Mouse (Mus musculus) midbrain, postnatal 0 days (tissue): Measurements from ENCODE around the gene St3gal3. TPM values are rescaled to one million over a fixed set of nuclear protein-coding genes. Genes with fewer than 3 reads are reported as not detected.

ENCODE experiments used
- ATAC-seq: fragments of 200-750 bp; cut with Nextera tagmentation; 2 replicates; pipeline ENCODE4 v1.8.0; 2017; ENCODE audit warnings: moderate number of reproducible peaks, mild to moderate bottlenecking, moderate TSS enrichment, moderate library complexity; ENCODE audit not compliant: low FRiP score
- DNase-seq: peaks from one replicate; pipeline ENCODE4 v3.0.0-alpha.2; 2015; ENCODE audit warnings: low spot score
- H3K27ac ChIP-seq: fragments of 300-500 bp; sonication (generic); 2 replicates; pipeline ENCODE4 v1.5.1; 2014; ENCODE audit warnings: low read depth, mild to moderate bottlenecking, low read length, mixed read lengths
- H3K27me3 ChIP-seq: fragments of 300-500 bp; sonication (generic); 2 replicates; pipeline ENCODE4 v1.6.1; 2014; ENCODE audit warnings: low read length, control low read depth, mixed read lengths; ENCODE audit not compliant: insufficient read depth
- H3K36me3 ChIP-seq: fragments of 300-500 bp; sonication (generic); 2 replicates; pipeline ENCODE4 v1.6.1; 2014; ENCODE audit warnings: low read length, control low read depth, mixed read lengths; ENCODE audit not compliant: insufficient read depth
- H3K4me1 ChIP-seq: fragments of 300-500 bp; sonication (generic); 2 replicates; pipeline ENCODE4 v1.6.1; 2014; ENCODE audit warnings: mild to moderate bottlenecking, control low read depth, antibody characterized with exemption, low read length, mixed read lengths; ENCODE audit not compliant: insufficient read depth
- H3K4me2 ChIP-seq: fragments of 300-500 bp; sonication (generic); 2 replicates; pipeline ENCODE4 v1.6.1; 2014; ENCODE audit warnings: low read depth, mild to moderate bottlenecking, low read length, mixed read lengths; ENCODE audit not compliant: poor library complexity, severe bottlenecking
- H3K4me3 ChIP-seq: fragments of 300-500 bp; sonication (generic); 2 replicates; pipeline ENCODE4 v1.5.1; 2014; ENCODE audit warnings: low read depth, mild to moderate bottlenecking, low read length, moderate library complexity
- H3K9ac ChIP-seq: fragments of 300-500 bp; sonication (generic); replicated peaks from 2 replicates; pipeline ENCODE4 v1.6.1; 2014; ENCODE audit warnings: mild to moderate bottlenecking, low read length, moderate library complexity, mixed read lengths; ENCODE audit not compliant: poor library complexity, severe bottlenecking
- H3K9me3 ChIP-seq: fragments of 300-500 bp; sonication (generic); 2 replicates; pipeline ENCODE4 v1.6.1; 2016; ENCODE audit warnings: low read length, control low read depth
- CTCF ChIP-seq: IDR thresholded peaks from 2 replicates; pipeline ENCODE4 v1.5.1; 2016; ENCODE audit warnings: antibody characterized with exemption, mild to moderate bottlenecking
- WGBS: fragments of 180-500 bp; shearing (Covaris S2); extraction: QIAGEN DNeasy Blood & Tissue Kit; methylation state at CpG from one replicate; pipeline ENCODE4 v1.1.7; 2014; 5-methylcytosine and 5-hydroxymethylcytosine counted together
- polyA plus RNA-seq: library from polyadenylated mRNA; unstranded; fragments of >200 nt; fragmentation: Nextera tagmentation; extraction: Ambion mirVana; gene quantifications from 2 replicates; pipeline ENCODE4 v1.2.1, GENCODE M21; 2015
- total RNA-seq: library from RNA; depleted of rRNA; stranded (reverse); fragments of >200 nt; gene quantifications from 2 replicates; pipeline ENCODE4 v1.2.3, GENCODE M21; 2014

The St3gal3 gene
- total and polyA plus RNA-seq, 2 experiments from 2014 or later = 10.7 to 46.3 TPM

DNA sequence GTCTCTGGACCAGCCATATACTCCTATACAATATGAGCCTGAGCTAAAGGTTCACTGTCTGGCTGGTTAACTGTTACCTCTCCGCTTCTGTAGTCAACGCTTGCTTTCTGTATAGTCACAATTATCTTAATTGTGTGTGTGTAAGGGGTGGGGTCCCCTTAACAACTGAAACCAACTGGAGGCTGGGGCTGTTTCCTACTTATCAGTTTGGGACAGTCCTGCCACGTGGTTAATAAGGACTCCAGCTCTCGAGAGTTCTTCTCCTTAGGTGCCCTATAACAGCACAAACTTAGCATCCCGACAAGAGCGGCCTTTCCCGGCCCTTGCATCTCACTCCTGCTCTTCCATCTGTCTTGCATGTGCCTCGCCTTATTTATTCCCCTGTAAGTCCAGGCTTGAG lies 55.5 kb downstream of the St3gal3 start:
- Histone ChIP-seq H3K27me3 (no peaks in the 10 kb centered on the region), H3K9me3 (no peaks in the 10 kb centered on the region), H3K9ac (no peak overlapping the region), H3K4me2 (no peak overlapping the region), H3K36me3 (no peaks in the 10 kb centered on the region), H3K27ac (no peak overlapping the region), H3K4me1 (no peaks in the 10 kb centered on the region), H3K4me3 (no peak overlapping the region)
- WGBS = 92% methylated on average over 8 of the region's 8 CpGs
- ATAC-seq = no peak
- no peak for DNase-seq
- TF ChIP-seq CTCF = no peak

DNA sequence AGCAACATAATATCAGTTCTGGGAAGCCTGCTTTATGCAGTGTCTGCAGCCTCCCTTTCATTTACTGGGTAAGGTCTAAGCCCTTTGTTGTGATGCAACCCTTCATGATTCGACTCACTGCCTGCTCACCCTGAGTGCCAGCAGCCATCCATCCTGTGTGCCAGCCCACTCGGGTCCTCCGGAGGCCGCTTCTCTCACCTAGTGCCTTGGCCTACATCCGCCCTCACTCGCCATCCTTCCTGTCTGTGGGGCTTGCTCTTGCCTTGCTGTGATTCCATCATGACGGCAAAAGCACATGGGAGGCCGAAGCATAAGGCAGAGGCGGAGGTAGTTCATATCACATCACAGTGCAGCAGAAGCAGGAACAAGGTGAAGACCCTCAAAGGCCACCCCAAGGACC lies 56.1 kb downstream of the St3gal3 start:
- Histone ChIP-seq H3K4me1 (no peaks in the 10 kb centered on the region), H3K27ac (no peak overlapping the region), H3K9me3 (no peaks in the 10 kb centered on the region), H3K4me3 (no peak overlapping the region), H3K36me3 (no peaks in the 10 kb centered on the region), H3K9ac (no peak overlapping the region), H3K4me2 (no peak overlapping the region), H3K27me3 (no peaks in the 10 kb centered on the region)
- TF ChIP-seq CTCF = no peak
- ATAC-seq (no peak), DNase-seq (no peak)
- 87% methylated on average over 9 of the region's 9 CpGs for WGBS

DNA sequence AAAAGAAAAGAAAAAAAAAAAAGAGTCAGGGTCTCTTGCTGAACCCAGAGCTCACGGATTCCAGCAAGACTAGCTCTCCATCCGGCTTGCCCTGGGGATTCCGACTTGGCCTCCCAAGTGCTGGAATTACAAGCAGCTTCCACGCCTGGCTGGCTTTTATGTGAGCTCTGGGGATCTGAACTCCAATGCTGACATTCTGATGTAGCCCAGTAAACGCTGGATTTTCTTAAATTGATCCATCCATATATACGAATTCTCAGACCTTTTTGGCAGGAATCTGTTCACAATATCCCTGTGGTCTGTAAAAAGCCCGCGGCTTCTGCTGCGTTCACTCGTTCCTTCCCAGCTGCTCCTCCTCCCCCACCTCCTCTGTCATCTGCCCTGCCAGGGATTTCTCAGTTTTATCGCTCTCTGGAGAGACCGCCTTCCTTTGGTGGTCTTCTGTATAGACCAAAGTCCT lies 57.4 kb downstream of the St3gal3 start:
- Histone ChIP-seq H3K9me3 (no peaks in the 10 kb centered on the region), H3K4me1 (no peaks in the 10 kb centered on the region), H3K4me2 (no peak overlapping the region), H3K27ac (no peak overlapping the region), H3K36me3 (no peaks in the 10 kb centered on the region), H3K9ac (no peak overlapping the region), H3K4me3 (no peak overlapping the region), H3K27me3 (no peaks in the 10 kb centered on the region)
- DNase-seq (no peak), ATAC-seq (no peak)
- WGBS = 44% methylated on average over 12 of the region's 12 CpGs
- no peak for TF ChIP-seq CTCF

DNA sequence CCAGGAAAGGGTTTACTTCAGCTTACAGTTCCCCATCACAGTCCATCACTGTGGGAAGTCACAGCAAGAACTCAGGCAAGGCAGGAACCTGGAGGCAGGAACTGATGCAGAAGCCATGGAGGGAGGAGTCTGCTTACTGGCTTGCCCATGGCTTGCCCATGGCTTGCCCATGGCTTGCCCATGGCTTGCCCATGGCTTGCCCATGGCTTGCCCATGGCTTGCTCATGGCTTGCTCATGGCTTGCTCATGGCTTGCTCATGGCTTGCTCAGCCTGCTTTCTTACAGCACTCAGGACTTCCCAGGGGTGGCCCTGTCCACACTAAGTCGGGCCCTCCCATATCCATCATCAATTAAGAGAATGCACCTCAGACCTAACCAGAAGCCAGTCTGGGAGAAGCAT lies 58.1 kb downstream of the St3gal3 start:
- WGBS = 95% methylated on average over 1 of the region's 1 CpGs
- Histone ChIP-seq H3K9ac (no peak overlapping the region), H3K27me3 (no peaks in the 10 kb centered on the region), H3K27ac (no peak overlapping the region), H3K9me3 (no peaks in the 10 kb centered on the region), H3K4me1 (no peaks in the 10 kb centered on the region), H3K4me2 (no peak overlapping the region), H3K4me3 (no peak overlapping the region), H3K36me3 (no peaks in the 10 kb centered on the region)
- DNase-seq = no peak
- ATAC-seq = no peak
- no peak for TF ChIP-seq CTCF

DNA sequence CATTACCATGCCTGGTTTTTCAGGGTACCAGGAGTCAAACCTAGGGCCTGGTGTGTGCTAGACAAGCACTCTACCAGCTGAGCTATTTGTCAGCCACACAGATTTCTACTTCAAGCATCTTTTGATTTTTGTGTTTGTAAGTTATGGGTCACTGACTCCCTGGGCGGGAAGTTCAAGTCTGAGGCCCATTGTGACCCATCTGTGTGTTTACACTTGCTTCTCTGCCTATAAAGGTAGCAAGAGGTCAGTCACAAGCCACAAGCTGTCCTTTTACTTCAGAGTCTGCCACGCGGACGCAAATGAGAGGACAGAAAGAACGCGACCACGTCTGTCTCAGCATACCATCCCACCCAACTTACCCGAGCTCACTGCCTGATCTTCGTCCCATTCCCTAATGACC lies 59.4 kb downstream of the St3gal3 start:
- Histone ChIP-seq H3K4me1 (no peaks in the 10 kb centered on the region), H3K9me3 (no peaks in the 10 kb centered on the region), H3K9ac (no peak overlapping the region), H3K4me2 (no peak overlapping the region), H3K36me3 (no peaks in the 10 kb centered on the region), H3K27ac (no peak overlapping the region), H3K27me3 (no peaks in the 10 kb centered on the region), H3K4me3 (no peak overlapping the region)
- DNase-seq (no peak), ATAC-seq (no peak)
- WGBS = 85% methylated on average over 9 of the region's 9 CpGs
- TF ChIP-seq CTCF = no peak

DNA sequence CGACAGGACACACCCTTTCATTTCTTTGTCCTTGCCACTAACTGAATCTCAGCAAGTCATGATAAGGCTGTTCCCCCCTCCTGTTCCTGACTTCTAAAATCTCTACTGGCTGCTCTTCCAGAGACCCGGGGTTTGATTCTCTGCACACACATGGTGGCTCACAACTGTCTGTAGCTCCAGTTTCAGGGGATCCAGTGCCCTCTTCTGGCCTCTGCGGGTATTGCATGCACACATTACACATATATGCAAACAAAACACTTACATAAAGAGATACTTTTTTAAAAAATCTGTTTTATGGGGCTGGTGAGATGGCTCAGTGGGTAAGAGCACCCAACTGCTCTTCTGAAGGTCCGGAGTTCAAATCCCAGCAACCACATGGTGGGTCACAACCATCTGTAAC lies 60.5 kb downstream of the St3gal3 start:
- TF ChIP-seq CTCF = peak; percentile 47
- WGBS = 95% methylated on average over 4 of the region's 4 CpGs
- DNase-seq (no peak), ATAC-seq (no peak)
- Histone ChIP-seq H3K4me2 (no peak overlapping the region), H3K9ac (no peak overlapping the region), H3K4me1 (no peaks in the 10 kb centered on the region), H3K36me3 (no peaks in the 10 kb centered on the region), H3K27me3 (no peaks in the 10 kb centered on the region), H3K27ac (no peak overlapping the region), H3K9me3 (no peaks in the 10 kb centered on the region), H3K4me3 (no peak overlapping the region)
